Mouse (Mus musculus): ENCODE data around the gene 1700066M21Rik. TPM values are rescaled to one million over a fixed set of nuclear protein-coding genes. Genes with fewer than 3 reads are reported as not detected.

1700066M21Rik gene
- 38.7 TPM for polyA plus RNA-seq (2014; fragmentation: Illumina TruSeq; extraction: RNeasy Lipid Tissue Mini Kit (QIAGEN cat#74804))

DNA sequence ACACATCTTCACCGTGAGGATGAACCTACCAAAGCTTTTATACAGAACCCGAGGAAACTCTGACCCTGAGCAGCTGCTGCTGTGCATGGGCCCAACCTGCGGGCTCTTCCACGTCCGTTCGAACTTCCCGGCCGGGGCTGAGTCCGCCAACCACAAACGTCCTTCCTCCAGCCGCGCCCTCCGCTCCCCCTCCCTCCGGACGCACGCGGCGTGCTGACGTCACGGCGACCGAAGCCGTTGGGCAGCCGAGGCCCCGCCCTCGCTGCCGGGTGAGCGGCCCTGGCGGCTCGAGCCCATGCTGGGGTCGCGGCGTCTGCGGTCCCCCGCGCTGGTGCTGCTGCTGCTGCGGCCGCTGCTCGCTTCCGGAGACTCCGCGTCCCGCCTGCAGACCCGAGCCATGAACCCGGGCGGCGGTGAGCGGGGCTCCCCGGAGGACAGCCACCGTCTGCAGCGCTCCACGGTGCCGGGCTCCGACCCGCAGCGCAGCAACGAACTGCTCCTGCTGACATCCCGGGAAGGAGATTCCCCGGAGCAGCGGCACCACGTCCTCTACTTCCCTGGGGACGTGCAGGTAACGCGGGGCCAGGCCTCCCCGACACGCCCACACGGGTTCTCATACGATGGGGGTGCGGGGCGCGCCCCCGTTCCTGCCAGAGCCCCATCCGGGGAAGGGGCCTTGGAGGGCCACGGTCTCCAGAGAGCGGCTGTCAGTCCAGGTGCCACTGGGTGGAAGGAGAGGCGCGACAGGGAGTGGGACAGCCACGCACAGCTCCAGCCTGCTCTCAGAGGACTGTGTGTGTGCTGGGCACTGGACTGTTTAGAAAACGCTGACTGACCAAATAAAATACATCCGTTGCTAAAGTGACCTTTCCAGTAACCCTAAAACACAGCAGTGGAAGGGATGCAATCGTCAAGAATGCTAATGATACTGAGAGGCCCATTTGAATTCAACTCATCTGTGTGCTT is at the start of gene 1700066M21Rik:
1700066M21Rik (plus strand) TSS at position 245 of the 966 bp plus-strand sequence.

DNA sequence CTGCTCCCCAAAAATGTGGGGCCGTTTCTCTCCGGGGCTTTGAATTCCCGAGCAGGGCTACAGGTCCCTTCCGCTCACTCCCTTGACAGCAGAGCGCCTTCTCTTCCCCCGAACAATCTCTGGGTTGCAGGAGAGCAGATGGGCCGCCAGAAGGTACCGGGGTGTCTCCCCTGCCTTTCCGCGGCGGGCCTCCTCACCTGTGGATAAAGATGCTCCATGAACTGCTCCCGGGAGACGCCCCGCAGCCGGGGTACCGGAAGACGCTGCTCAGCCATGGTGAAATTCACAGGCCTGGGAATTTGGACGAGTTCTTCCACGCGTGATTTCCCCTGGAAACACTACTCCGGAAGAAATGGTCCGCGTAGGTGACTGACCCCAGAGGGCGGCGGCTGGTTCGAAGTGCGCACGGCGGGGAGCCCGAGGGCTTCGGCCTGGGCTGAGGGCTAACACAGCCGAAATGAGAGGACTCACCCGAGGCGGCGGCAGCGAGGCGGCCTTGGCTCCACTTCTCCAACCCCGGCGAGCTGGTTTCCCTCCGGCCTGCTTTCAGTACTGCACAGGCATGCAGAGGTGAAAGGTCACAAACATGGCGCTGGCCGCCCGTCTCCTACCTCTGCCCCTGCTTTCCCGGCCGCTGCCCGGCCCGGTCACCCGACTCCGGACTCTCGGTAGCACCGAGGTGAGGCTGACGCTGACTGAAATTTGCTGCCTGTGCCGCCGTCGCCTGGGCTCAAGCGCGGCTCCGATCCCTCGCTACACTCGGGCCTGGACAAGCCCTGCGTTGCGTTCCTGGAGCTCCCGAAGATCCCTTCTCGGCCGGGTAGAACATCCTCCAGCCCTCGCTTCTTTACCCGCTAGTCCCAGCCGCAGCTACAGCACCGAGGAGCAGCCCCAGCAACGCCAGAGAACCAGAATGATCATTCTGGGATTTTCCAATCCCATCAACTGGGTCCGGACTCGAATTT is 29.0 kb downstream of the 1700066M21Rik start, which contains the start of the genes Maip1 and Tyw5:
Maip1 (plus strand) TSS at position 142 of the 965 bp plus-strand sequence.
Tyw5 (minus strand) TSS at position 915 of the 965 bp plus-strand sequence.

Other genes with a start within 250 kb of the 1700066M21Rik start
- gene Maip1, start 28.7 kb downstream of the 1700066M21Rik start, polyA plus RNA-seq (2014; fragmentation: Illumina TruSeq; extraction: RNeasy Lipid Tissue Mini Kit (QIAGEN cat#74804)), result 26.8 TPM
- gene Tyw5, start 29.5 kb downstream of the 1700066M21Rik start, polyA plus RNA-seq (2014; fragmentation: Illumina TruSeq; extraction: RNeasy Lipid Tissue Mini Kit (QIAGEN cat#74804)), result 38.2 TPM

Data from ovary, adult 10 weeks (tissue).